Mouse (Mus musculus): Measurements from ENCODE around the gene Vmn1r2. TPM values are rescaled to one million over a fixed set of nuclear protein-coding genes. Genes with fewer than 3 reads are reported as not detected.
"Not testable (repeated sequence)": the region's sequence is repeated elsewhere in the genome, so short reads cannot be mapped to it uniquely, and the experiment has no call there.

The Vmn1r2 gene
- polyA plus RNA-seq (2014; fragmentation: Nextera tagmentation; extraction: Ambion mirVana): not detected in 2 replicates

GRCm38 (mm10) chr4:3167020-3167419 is at the start of gene Vmn1r2:
Gene Vmn1r2 (plus strand): TSS chr4:3167320.
- not testable (repeated sequence) for H3K36me3 ChIP-seq (ENCODE audit: control insufficient read depth, insufficient read depth, low read length); H3K27ac ChIP-seq (ENCODE audit: low read depth, low read length); H3K27me3 ChIP-seq (ENCODE audit: control insufficient read depth, insufficient read depth, low read length); H3K9ac ChIP-seq (replicated peaks; ENCODE audit: low read depth, low read length); H3K4me2 ChIP-seq (ENCODE audit: low read depth, low read length); ATAC-seq (ENCODE audit: low read depth); H3K9me3 ChIP-seq (ENCODE audit: control insufficient read depth, low read length); H3K4me1 ChIP-seq (ENCODE audit: control insufficient read depth, insufficient read depth, low read length); H3K4me3 ChIP-seq (ENCODE audit: low read depth, low read length)
- WGBS: no CpG with 5 or more reads among the region's 1 CpGs

GRCm38 (mm10) chr4:3147926-3148325 is 19.2 kb upstream of the Vmn1r2 start:
- not testable (repeated sequence) for H3K36me3 ChIP-seq (ENCODE audit: control insufficient read depth, insufficient read depth, low read length); H3K27me3 ChIP-seq (ENCODE audit: control insufficient read depth, insufficient read depth, low read length); H3K9ac ChIP-seq (replicated peaks; ENCODE audit: low read depth, low read length); H3K4me2 ChIP-seq (ENCODE audit: low read depth, low read length); ATAC-seq (ENCODE audit: low read depth); H3K4me3 ChIP-seq (ENCODE audit: low read depth, low read length); H3K9me3 ChIP-seq (ENCODE audit: control insufficient read depth, low read length); H3K27ac ChIP-seq (ENCODE audit: low read depth, low read length); H3K4me1 ChIP-seq (ENCODE audit: control insufficient read depth, insufficient read depth, low read length)
- WGBS: no CpG with 5 or more reads among the region's 3 CpGs

GRCm38 (mm10) chr4:3153320-3153719 is 13.8 kb upstream of the Vmn1r2 start:
- H3K27me3 ChIP-seq (ENCODE audit: control insufficient read depth, insufficient read depth, low read length); ATAC-seq (ENCODE audit: low read depth); H3K4me2 ChIP-seq (ENCODE audit: low read depth, low read length); H3K9me3 ChIP-seq (ENCODE audit: control insufficient read depth, low read length); H3K4me3 ChIP-seq (ENCODE audit: low read depth, low read length); H3K27ac ChIP-seq (ENCODE audit: low read depth, low read length); H3K4me1 ChIP-seq (ENCODE audit: control insufficient read depth, insufficient read depth, low read length); H3K36me3 ChIP-seq (ENCODE audit: control insufficient read depth, insufficient read depth, low read length); H3K9ac ChIP-seq (replicated peaks; ENCODE audit: low read depth, low read length): not testable (repeated sequence)
- 75% methylated on average over 2 of the region's 2 CpGs for WGBS

GRCm38 (mm10) chr4:3164429-3164828 is 2.7 kb upstream of the Vmn1r2 start:
- H3K9ac ChIP-seq (replicated peaks; ENCODE audit: low read depth, low read length); H3K27me3 ChIP-seq (ENCODE audit: control insufficient read depth, insufficient read depth, low read length); H3K27ac ChIP-seq (ENCODE audit: low read depth, low read length); ATAC-seq (ENCODE audit: low read depth); H3K4me3 ChIP-seq (ENCODE audit: low read depth, low read length); H3K36me3 ChIP-seq (ENCODE audit: control insufficient read depth, insufficient read depth, low read length); H3K9me3 ChIP-seq (ENCODE audit: control insufficient read depth, low read length); H3K4me1 ChIP-seq (ENCODE audit: control insufficient read depth, insufficient read depth, low read length); H3K4me2 ChIP-seq (ENCODE audit: low read depth, low read length): not testable (repeated sequence)

GRCm38 (mm10) chr4:3165046-3165445 is 2.1 kb upstream of the Vmn1r2 start:
- Histone ChIP-seq H3K9me3 (ENCODE audit: control insufficient read depth, low read length) (peaks cover 8% of the 10 kb centered on the region; the same call in 1 of the 2 replicates), H3K36me3 (ENCODE audit: control insufficient read depth, insufficient read depth, low read length) (no peaks in the 10 kb centered on the region), H3K4me3 (ENCODE audit: low read depth, low read length) (no peak overlapping the region), H3K4me2 (ENCODE audit: low read depth, low read length) (no peak overlapping the region), H3K9ac (replicated peaks; ENCODE audit: low read depth, low read length) (no peak overlapping the region), H3K4me1 (ENCODE audit: control insufficient read depth, insufficient read depth, low read length) (no peaks in the 10 kb centered on the region), H3K27me3 (ENCODE audit: control insufficient read depth, insufficient read depth, low read length) (no peaks in the 10 kb centered on the region), H3K27ac (ENCODE audit: low read depth, low read length) (no peak overlapping the region)
- 94% methylated on average over 4 of the region's 4 CpGs for WGBS
- no peak for ATAC-seq (ENCODE audit: low read depth)

GRCm38 (mm10) chr4:3174586-3174985 is 7.5 kb downstream of the Vmn1r2 start:
- WGBS: 80% methylated on average over 4 of the region's 4 CpGs
- H3K36me3 ChIP-seq (ENCODE audit: control insufficient read depth, insufficient read depth, low read length): not testable (repeated sequence)

GRCm38 (mm10) chr4:3175756-3176155 is 8.6 kb downstream of the Vmn1r2 start:
- not testable (repeated sequence) for H3K4me1 ChIP-seq (ENCODE audit: control insufficient read depth, insufficient read depth, low read length); H3K4me3 ChIP-seq (ENCODE audit: low read depth, low read length); ATAC-seq (ENCODE audit: low read depth); H3K4me2 ChIP-seq (ENCODE audit: low read depth, low read length); H3K27me3 ChIP-seq (ENCODE audit: control insufficient read depth, insufficient read depth, low read length); H3K27ac ChIP-seq (ENCODE audit: low read depth, low read length); H3K36me3 ChIP-seq (ENCODE audit: control insufficient read depth, insufficient read depth, low read length); H3K9ac ChIP-seq (replicated peaks; ENCODE audit: low read depth, low read length)
- WGBS: 85% methylated on average over 6 of the region's 8 CpGs
- peaks cover 10% of the 10 kb centered on the region; the same call in 1 of the 2 replicates for H3K9me3 ChIP-seq (ENCODE audit: control insufficient read depth, low read length)

More at GRCm38 (mm10) chr4:3174586-3174985, 7.5 kb downstream of the Vmn1r2 start:
- not testable (repeated sequence) for H3K27ac ChIP-seq (ENCODE audit: low read depth, low read length); H3K4me3 ChIP-seq (ENCODE audit: low read depth, low read length); H3K9me3 ChIP-seq (ENCODE audit: control insufficient read depth, low read length); H3K4me1 ChIP-seq (ENCODE audit: control insufficient read depth, insufficient read depth, low read length); ATAC-seq (ENCODE audit: low read depth); H3K9ac ChIP-seq (replicated peaks; ENCODE audit: low read depth, low read length); H3K27me3 ChIP-seq (ENCODE audit: control insufficient read depth, insufficient read depth, low read length); H3K4me2 ChIP-seq (ENCODE audit: low read depth, low read length)

- H3K4me3 ChIP-seq (ENCODE audit: low read depth, low read length); H3K27ac ChIP-seq (ENCODE audit: low read depth, low read length); H3K9ac ChIP-seq (replicated peaks; ENCODE audit: low read depth, low read length); H3K4me2 ChIP-seq (ENCODE audit: low read depth, low read length); ATAC-seq (ENCODE audit: low read depth); H3K36me3 ChIP-seq (ENCODE audit: control insufficient read depth, insufficient read depth, low read length); H3K27me3 ChIP-seq (ENCODE audit: control insufficient read depth, insufficient read depth, low read length); H3K4me1 ChIP-seq (ENCODE audit: control insufficient read depth, insufficient read depth, low read length): not testable (repeated sequence)
- whole genome bisulfite sequencing: 93% methylated on average over 6 of the region's 6 CpGs
- H3K9me3 ChIP-seq (ENCODE audit: control insufficient read depth, low read length): peaks cover 10% of the 10 kb centered on the region; the same call in 1 of the 2 replicates
Measured at GRCm38 (mm10) chr4:3176195-3176594, 9.1 kb downstream of the Vmn1r2 start.

GRCm38 (mm10) chr4:3176746-3177490 is 9.8 kb downstream of the Vmn1r2 start:
- H3K36me3 ChIP-seq (ENCODE audit: control insufficient read depth, insufficient read depth, low read length); H3K9ac ChIP-seq (replicated peaks; ENCODE audit: low read depth, low read length); ATAC-seq (ENCODE audit: low read depth); H3K4me1 ChIP-seq (ENCODE audit: control insufficient read depth, insufficient read depth, low read length); H3K4me2 ChIP-seq (ENCODE audit: low read depth, low read length); H3K27ac ChIP-seq (ENCODE audit: low read depth, low read length); H3K27me3 ChIP-seq (ENCODE audit: control insufficient read depth, insufficient read depth, low read length); H3K4me3 ChIP-seq (ENCODE audit: low read depth, low read length): not testable (repeated sequence)
- H3K9me3 ChIP-seq (ENCODE audit: control insufficient read depth, low read length): peaks cover 10% of the 10 kb centered on the region; the same call in 1 of the 2 replicates
- WGBS: 92% methylated on average over 10 of the region's 10 CpGs

Measured in neural tube, embryonic 14.5 days (tissue).